Mouse (Mus musculus) gastrocnemius, adult 18-20 months (tissue): Measurements from ENCODE around the gene Prelid1. TPM values are rescaled to one million over a fixed set of nuclear protein-coding genes. Genes with fewer than 3 reads are reported as not detected.

Experiments
- total RNA-seq, 2 experiments: library from RNA; stranded (reverse); gene quantifications; 2 replicates each; pipeline ENCODE4 v1.2.3; 2021

The Prelid1 gene
- total RNA-seq, 2 experiments from 2014 or later: 14.9 to 18.1 TPM

Other genes starting within 250 kb of the Prelid1 start
- gene Uimc1, start 220.2 kb upstream of the Prelid1 start, total RNA-seq: 10 to 100 TPM; 11.1 to 12.5 TPM
- 10 to 100 TPM; 12.1 to 14.5 TPM for gene Zfp346, start 215.2 kb upstream of the Prelid1 start, total RNA-seq
- gene Gm17617, start 187.0 kb upstream of the Prelid1 start, total RNA-seq: not detected
- 1 to 10 TPM; 1.2 to 1.3 TPM for gene Fgfr4, start 167.9 kb upstream of the Prelid1 start, total RNA-seq
- gene Nsd1, start 110.7 kb upstream of the Prelid1 start, total RNA-seq: 10 to 100 TPM; 40.0 to 47.1 TPM
- 10 to 100 TPM; 31.7 to 32.3 TPM for gene Rab24, start 1.4 kb downstream of the Prelid1 start, total RNA-seq
- gene Mxd3, start 9.3 kb downstream of the Prelid1 start, total RNA-seq: not detected
- gene Lman2, start 42.3 kb downstream of the Prelid1 start, total RNA-seq: 10 to 100 TPM; 33.0 to 38.9 TPM
- gene Rgs14, start 49.2 kb downstream of the Prelid1 start, total RNA-seq: under 1 TPM; 0.24 to 0.43 TPM
- under 1 TPM in 1 of 2 experiments, not detected in 1; 0.66 TPM for gene Slc34a1, start 77.7 kb downstream of the Prelid1 start, total RNA-seq
- gene Pfn3, start 94.7 kb downstream of the Prelid1 start, total RNA-seq: not detected
- gene F12, start 106.3 kb downstream of the Prelid1 start, total RNA-seq: under 1 TPM in 1 of 2 experiments, not detected in 1; 0.12 TPM
- gene Grk6, start 124.6 kb downstream of the Prelid1 start, total RNA-seq: 10 to 100 TPM in 1 of 2 experiments, 1 to 10 TPM in 1; 8.6 to 10.4 TPM
- under 1 TPM in 1 of 2 experiments, not detected in 1; 0.21 TPM for gene Prr7, start 143.8 kb downstream of the Prelid1 start, total RNA-seq
- gene Dbn1, start 167.6 kb downstream of the Prelid1 start, total RNA-seq: 1 to 10 TPM; 4.0 to 6.2 TPM
- gene Pdlim7, start 193.2 kb downstream of the Prelid1 start, total RNA-seq: 100 to 1,000 TPM; 450 to 533 TPM
- 1 to 10 TPM in 1 of 2 experiments, under 1 TPM in 1; 0.93 to 1.0 TPM for gene Dok3, start 208.8 kb downstream of the Prelid1 start, total RNA-seq
- gene Ddx41, start 216.2 kb downstream of the Prelid1 start, total RNA-seq: 10 to 100 TPM in 1 of 2 experiments, 1 to 10 TPM in 1; 9.1 to 12.0 TPM